In the genomic region with DNA sequence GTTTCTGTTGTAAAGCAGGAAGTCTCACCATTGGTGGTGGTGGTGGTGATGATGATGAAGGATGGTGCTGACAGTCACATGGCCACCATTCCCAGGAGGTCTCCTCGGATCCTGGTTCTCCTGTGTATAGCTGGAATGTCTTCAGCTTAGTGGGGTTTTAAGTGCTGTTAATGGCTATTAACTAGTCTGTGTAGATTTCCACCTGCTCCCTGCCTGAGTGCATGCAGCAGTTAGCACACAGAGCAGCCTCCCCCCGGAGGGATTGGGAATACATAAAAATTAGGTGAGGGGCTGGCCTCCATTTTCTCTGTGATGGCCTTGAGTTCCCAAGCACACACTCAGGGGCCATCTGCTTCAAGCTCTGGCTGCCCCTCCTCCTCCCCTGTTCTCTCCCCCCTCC, we compare ENCODE assay signal across 14 mouse cellular contexts. TPM values are rescaled to one million over a fixed set of nuclear protein-coding genes. Genes with fewer than 3 reads are reported as not detected.
"Had no signal": no experiment of that assay in that cellular context is flagged by ENCODE, and none has a peak within 500 bp of the region (broad histone marks: within the 10 kb centered on the region; RNA-seq: fewer than 3 reads in every experiment).

No protein-coding gene starts in this region.

- H3K4me2 ChIP-seq: intestine, embryonic 15.5 days; liver, embryonic 12.5 days; lung, embryonic 14.5 days had no signal

- H3K27ac ChIP-seq: intestine, embryonic 15.5 days; left cerebral cortex, adult 2 months; limb, embryonic 10.5 days; liver, embryonic 12.5 days had no signal

- H3K9ac ChIP-seq: intestine, embryonic 15.5 days; liver, embryonic 12.5 days; lung, embryonic 14.5 days had no signal

- H3K9me3 ChIP-seq: intestine, embryonic 15.5 days; limb, embryonic 10.5 days; liver, embryonic 12.5 days had no signal

- DNase-seq: kidney, adult 18-20 months; kidney, postnatal 10 days; lung, embryonic 14.5 days; lung, postnatal 10 days; lung, postnatal 4 days; right cerebral cortex, adult 18-20 months; right cerebral cortex, postnatal 25 days; thymus, postnatal 36 days had no signal

- ATAC-seq: intestine, embryonic 15.5 days; liver, embryonic 12.5 days; midbrain, embryonic 16.5 days had no signal

- H3K4me3 ChIP-seq: intestine, embryonic 15.5 days; left cerebral cortex, adult 2 months; limb, embryonic 10.5 days; liver, embryonic 12.5 days had no signal

- H3K36me3 ChIP-seq: intestine, embryonic 15.5 days; limb, embryonic 10.5 days; liver, embryonic 12.5 days had no signal

- H3K4me1 ChIP-seq: intestine, embryonic 15.5 days; liver, embryonic 12.5 days had no signal

- H3K27me3 ChIP-seq: intestine, embryonic 15.5 days; liver, embryonic 12.5 days had no signal

RNA-seq across cellular contexts. Expression of gene Ntrk2, which starts 36.9 kb away (rescaled TPM):
- total RNA-seq: megakaryocyte, adult 5-6 weeks had no signal
